Comparison of ENCODE assay signal across 23 mouse cellular contexts in genomic region chr2:31304191-31304590, GRCm38 (mm10). TPM values are rescaled to one million over a fixed set of nuclear protein-coding genes. Genes with fewer than 3 reads are reported as not detected.
DNase-seq lines count a peak whose midpoint lies in the region; ATAC-seq and TF ChIP-seq lines count a peak whose summit lies in the region.
"Had no signal": no experiment of that assay in that cellular context is flagged by ENCODE, and none has a peak within 500 bp of the region (broad histone marks: within the 10 kb centered on the region; RNA-seq: fewer than 3 reads in every experiment).

No protein-coding gene starts in this region.

- ATAC-seq in heart, embryonic 11.5 days (replicated peaks; ENCODE audit: insufficient number of reproducible peaks, low FRiP score, low TSS enrichment): no peak
- ATAC-seq: activated CD4-positive, CD25-positive, alpha-beta regulatory T cell, adult 4 months; forebrain, embryonic 15.5 days; hindbrain, postnatal 0 days had no signal

- H3K4me1 ChIP-seq in heart, embryonic 11.5 days (ENCODE audit: control insufficient read depth, insufficient read depth, low read length): no peaks in the 10 kb centered on the region
- H3K4me1 ChIP-seq: forebrain, embryonic 15.5 days had no signal

- H3K27ac ChIP-seq in heart, embryonic 11.5 days (ENCODE audit: low read depth, low read length): no peak overlapping the region
- H3K27ac ChIP-seq in gastrocnemius, adult 2 months: peak overlapping the region; percentile 77
- H3K27ac ChIP-seq: embryonic facial prominence, embryonic 15.5 days; forebrain, embryonic 15.5 days; heart, embryonic 13.5 days; hindbrain, embryonic 13.5 days; hindbrain, postnatal 0 days had no signal

- no peak overlapping the region for H3K4me3 ChIP-seq in heart, embryonic 11.5 days (ENCODE audit: low read depth, low read length)
- no peak overlapping the region for H3K4me3 ChIP-seq in gastrocnemius, adult 2 months
- H3K4me3 ChIP-seq: embryonic facial prominence, embryonic 15.5 days; erythroblast, embryonic 14.5 days; forebrain, embryonic 15.5 days; heart, embryonic 13.5 days; hindbrain, embryonic 13.5 days had no signal

- DNase-seq in heart, adult 11 months: peak; percentile 96
- DNase-seq in ES-CJ7 (ENCODE audit: low read depth, low spot score): peak; percentile 54
- peak; percentile 77 for DNase-seq in gastrocnemius, adult 2 months
- DNase-seq in gastrocnemius, postnatal 36 days: peak; percentile 46 to 52
- DNase-seq in adrenal gland, postnatal 25 days: no peak
- no peak for DNase-seq in retina, embryonic 14.5 days (ENCODE audit: low spot score)
- DNase-seq: adrenal gland, postnatal 14 days; cerebellum, adult 8-10 months; cerebellum, postnatal 14 days; embryo, embryonic 11 days; kidney, adult 11 months; kidney, adult 9 months had no signal

- no peaks in the 10 kb centered on the region for H3K36me3 ChIP-seq in heart, embryonic 11.5 days (ENCODE audit: control insufficient read depth, insufficient read depth, low read length)
- H3K36me3 ChIP-seq: embryonic facial prominence, embryonic 15.5 days; forebrain, embryonic 15.5 days; G1E; heart, embryonic 13.5 days; hindbrain, embryonic 13.5 days had no signal

- WGBS in heart, embryonic 11.5 days (ENCODE audit: insufficient replicate concordance): 73% methylated on average over 9 of the region's 9 CpGs

- no peak overlapping the region for H3K4me2 ChIP-seq in heart, embryonic 11.5 days
- H3K4me2 ChIP-seq: embryonic facial prominence, embryonic 15.5 days; forebrain, embryonic 15.5 days; heart, embryonic 13.5 days; hindbrain, embryonic 13.5 days had no signal

- no peaks in the 10 kb centered on the region for H3K9me3 ChIP-seq in heart, embryonic 11.5 days (replicated peaks; ENCODE audit: control insufficient read depth, low read length)
- H3K9me3 ChIP-seq: embryonic facial prominence, embryonic 15.5 days; forebrain, embryonic 15.5 days; G1E; hindbrain, embryonic 13.5 days had no signal

- no peak for TF ChIP-seq CTCF in gastrocnemius, adult 2 months (IDR thresholded peaks at IDR 0.05)

- H3K9ac ChIP-seq in heart, embryonic 11.5 days (ENCODE audit: low read depth, low read length): no peak overlapping the region
- H3K9ac ChIP-seq: embryonic facial prominence, embryonic 15.5 days; forebrain, embryonic 15.5 days; heart, embryonic 13.5 days; hindbrain, embryonic 13.5 days had no signal

- peaks cover 4% of the 10 kb centered on the region; the same call in 1 of the 2 replicates for H3K27me3 ChIP-seq in heart, embryonic 11.5 days (ENCODE audit: control insufficient read depth, insufficient read depth, low read length)
- H3K27me3 ChIP-seq: forebrain, embryonic 15.5 days; hindbrain, embryonic 13.5 days had no signal

- intact Hi-C loops in gastrocnemius, adult 2 months (cut with DNase I): no loop called here
- intact Hi-C loops in gastrocnemius, postnatal 36 days (cut with DNase I): no loop called here

RNA-seq across cellular contexts. Expression of gene Hmcn2, which starts 10.0 kb away (rescaled TPM):
- polyA plus RNA-seq in heart, embryonic 11.5 days (2014; fragmentation: Nextera tagmentation; extraction: Ambion mirVana): 0.27 TPM in 1 of 2 replicates, not detected in the other
- 10 to 100 TPM; 21.6 to 36.8 TPM for total RNA-seq in gastrocnemius, adult 2 months (2021)
- 10 to 100 TPM; 28.6 to 30.1 TPM for total RNA-seq in gastrocnemius, postnatal 36 days (2021)
- 0.76 and 1.9 TPM in 2 replicates for total RNA-seq in adrenal gland, postnatal 25 days (2021)
- total RNA-seq: common myeloid progenitor, adult 5-6 weeks; hematopoietic stem cell, adult 5-6 weeks had no signal
- polyA plus RNA-seq: erythroblast, embryonic 14.5 days; G1E had no signal

RNA-seq across cellular contexts. Expression of gene Ncs1, which starts 58.6 kb away (rescaled TPM):
- 42.8 and 46.5 TPM in 2 replicates for polyA plus RNA-seq in heart, embryonic 11.5 days (2014; fragmentation: Nextera tagmentation; extraction: Ambion mirVana)
- total RNA-seq in gastrocnemius, adult 2 months (2021): 1 to 10 TPM; 4.6 to 5.1 TPM
- total RNA-seq in gastrocnemius, postnatal 36 days (2021): 1 to 10 TPM; 4.0 to 4.9 TPM
- total RNA-seq in adrenal gland, postnatal 25 days (2021): 2.9 and 4.1 TPM in 2 replicates
- polyA plus RNA-seq: erythroblast, embryonic 14.5 days; G1E had no signal

Comparison
In these comparisons a context has a peak if more than half of its experiments do, and no peak if none do; other contexts are left out.
1. DNase-seq: peak in heart, adult 11 months (single experiment), ES-CJ7 (single experiment), gastrocnemius, adult 2 months (single experiment) and gastrocnemius, postnatal 36 days (2 of 2); none in adrenal gland, postnatal 25 days (single experiment) and retina, embryonic 14.5 days (single experiment).